Mouse (Mus musculus) kidney, embryonic 16.5 days (tissue): ENCODE data around the gene Ift88. TPM values are rescaled to one million over a fixed set of nuclear protein-coding genes. Genes with fewer than 3 reads are reported as not detected.

Source experiments
- ATAC-seq: fragments of 200-750 bp; cut with Nextera tagmentation; 2 replicates; pipeline ENCODE4 v1.8.0; 2017; ENCODE audit warnings: moderate TSS enrichment; ENCODE audit not compliant: low FRiP score, low TSS enrichment
- H3K27ac ChIP-seq: fragments of 300-500 bp; sonication (generic); 2 replicates; pipeline ENCODE4 v1.5.1; 2014; ENCODE audit warnings: low read length
- H3K27me3 ChIP-seq: fragments of 300-500 bp; sonication (generic); 2 replicates; pipeline ENCODE4 v1.6.1; 2014; ENCODE audit warnings: low read length, control low read depth, mixed read lengths; ENCODE audit not compliant: insufficient read depth
- H3K36me3 ChIP-seq: fragments of 300-500 bp; sonication (generic); 2 replicates; pipeline ENCODE4 v1.6.1; 2014; ENCODE audit warnings: low read length, control low read depth, mixed read lengths; ENCODE audit not compliant: insufficient read depth
- H3K4me1 ChIP-seq: fragments of 300-500 bp; sonication (generic); 2 replicates; pipeline ENCODE4 v1.6.1; 2014; ENCODE audit warnings: low read length, control low read depth, mixed read lengths; ENCODE audit not compliant: insufficient read depth
- H3K4me2 ChIP-seq: fragments of 300-500 bp; sonication (generic); replicated peaks from 2 replicates; pipeline ENCODE4 v1.6.1; 2014; ENCODE audit warnings: low read depth, low read length
- H3K4me3 ChIP-seq: fragments of 300-500 bp; sonication (generic); 2 replicates; pipeline ENCODE4 v1.5.1; 2014; ENCODE audit warnings: mild to moderate bottlenecking, low read length
- H3K9ac ChIP-seq: fragments of 300-500 bp; sonication (generic); replicated peaks from 2 replicates; pipeline ENCODE4 v1.6.1; 2014; ENCODE audit warnings: low read length
- H3K9me3 ChIP-seq: fragments of 300-500 bp; sonication (generic); 2 replicates; pipeline ENCODE4 v1.6.1; 2016; ENCODE audit warnings: low read length, control low read depth
- WGBS: fragments of 180-500 bp; shearing (Covaris S2); extraction: QIAGEN DNeasy Blood & Tissue Kit; methylation state at CpG from one replicate; pipeline ENCODE4 v1.1.7; 2014; 5-methylcytosine and 5-hydroxymethylcytosine counted together
- polyA plus RNA-seq: library from polyadenylated mRNA; unstranded; fragments of >200 nt; fragmentation: Nextera tagmentation; extraction: Ambion mirVana; gene quantifications from 2 replicates; pipeline ENCODE4 v1.2.1, GENCODE M21; 2015

The Ift88 gene
- polyA plus RNA-seq, 1 experiment from 2014 or later: 12.0 TPM

DNA sequence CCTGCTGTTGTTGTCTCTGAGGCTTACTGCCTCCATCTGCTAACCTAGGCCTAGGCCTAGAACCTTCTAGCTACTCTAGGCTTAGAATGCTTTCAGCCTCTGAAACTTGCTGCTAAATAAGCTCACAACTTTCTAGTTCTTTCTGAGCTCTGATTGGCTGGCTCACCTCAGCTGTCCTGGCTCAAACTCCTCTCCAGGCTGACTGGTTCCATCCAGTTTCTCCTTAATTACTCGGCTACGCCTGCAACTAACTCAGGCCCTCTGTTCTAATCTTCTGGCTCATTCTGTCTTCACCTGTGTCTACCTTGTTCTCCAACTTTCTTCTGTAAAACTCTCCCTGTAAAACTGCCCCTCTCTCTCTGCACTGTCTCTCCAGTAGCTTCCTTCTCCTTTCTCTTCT, 28.4 kb upstream of the Ift88 start:
- 0 out of 2 replicates have a peak overlapping the region, but pooled peaks have one; percentile 6 for H3K9ac ChIP-seq
- no peak overlapping the region for H3K4me3 ChIP-seq
- 70% methylated on average over 2 of the region's 2 CpGs for WGBS
- H3K36me3 ChIP-seq: no peaks in the 10 kb centered on the region
- H3K9me3 ChIP-seq: no peaks in the 10 kb centered on the region
- H3K27me3 ChIP-seq: no peaks in the 10 kb centered on the region
- 0 out of 2 replicates have a peak, but pooled peaks cover 4% of the 10 kb centered on the region for H3K4me1 ChIP-seq
- no peak overlapping the region for H3K27ac ChIP-seq
- ATAC-seq: no peak
- no peak overlapping the region for H3K4me2 ChIP-seq

DNA sequence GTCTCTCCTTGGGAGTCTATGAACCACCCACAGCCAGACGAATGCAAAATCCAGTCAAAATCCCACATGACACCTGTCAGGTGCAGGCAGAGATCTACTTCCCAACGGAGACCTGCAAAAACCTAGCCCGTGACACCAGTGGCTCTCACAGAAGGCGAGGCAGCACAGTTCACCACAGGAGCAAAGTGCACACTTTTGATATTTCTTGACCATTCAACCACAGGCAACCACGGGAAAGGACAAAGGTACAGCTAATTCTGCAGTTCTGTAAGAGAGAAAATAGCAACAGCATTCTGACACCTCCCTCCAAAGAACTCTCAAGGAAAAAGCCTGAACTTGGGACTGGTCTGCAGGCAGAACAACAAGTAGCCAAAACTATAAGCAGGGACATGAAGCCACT, 26.6 kb upstream of the Ift88 start:
- Histone ChIP-seq H3K9ac (no peak overlapping the region), H3K4me2 (no peak overlapping the region)
- no peak for ATAC-seq

DNA sequence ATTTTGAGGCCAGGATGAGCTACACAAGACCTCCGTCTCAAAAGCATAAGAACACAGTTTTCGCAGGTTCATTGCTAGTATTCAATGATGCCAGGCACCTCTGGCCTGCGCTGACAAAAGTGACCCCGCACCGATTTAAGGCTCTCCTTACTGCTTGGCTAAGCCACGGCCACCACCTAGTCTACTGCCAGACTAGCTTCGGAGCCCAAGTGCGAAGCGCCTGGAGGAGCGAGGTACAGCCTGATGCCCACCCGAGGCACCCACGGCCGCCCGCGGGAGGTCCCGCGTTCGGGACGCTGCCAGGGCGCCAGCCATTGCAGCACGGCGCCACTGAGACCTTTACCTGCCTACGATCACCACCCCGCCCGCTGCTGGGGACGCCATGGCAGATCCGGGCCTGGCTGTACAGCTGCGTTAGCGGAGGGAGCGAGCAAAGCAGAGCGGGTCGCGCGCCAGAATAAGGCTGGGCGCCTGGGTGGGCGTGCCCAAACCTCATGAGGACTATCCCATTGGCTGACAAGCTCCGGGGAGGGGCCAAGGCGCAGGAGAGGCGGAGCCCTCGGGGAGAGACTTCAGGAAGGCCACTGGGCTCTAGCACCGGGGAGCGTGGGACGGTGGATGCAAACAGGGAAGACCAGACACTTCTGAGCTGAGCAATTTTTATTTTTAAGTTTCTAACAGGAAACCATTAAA, 25.7 kb upstream of the Ift88 start, which contains the start of gene Cryl1:
Cryl1 (minus strand) TSS at position 465 of the 693 bp plus-strand sequence.
- Histone ChIP-seq H3K4me2 (peak within 1 kb of the TSS; percentile 90), H3K9me3 (no peaks in the 10 kb centered on the region), H3K27ac (peak within 1 kb of the TSS; percentile 84), H3K4me3 (peak within 1 kb of the TSS; percentile 70), H3K27me3 (no peaks in the 10 kb centered on the region), H3K4me1 (0 out of 2 replicates have a peak, but pooled peaks cover 4% of the 10 kb centered on the region), H3K9ac (peak within 1 kb of the TSS; percentile 91), H3K36me3 (no peaks in the 10 kb centered on the region)
- ATAC-seq: peak; percentile 100
- 2% methylated on average over 43 of the region's 43 CpGs for WGBS

More for the DNA sequence above, 26.6 kb upstream of the Ift88 start:
- no peaks in the 10 kb centered on the region for H3K36me3 ChIP-seq
- H3K9me3 ChIP-seq: no peaks in the 10 kb centered on the region
- 84% methylated on average over 5 of the region's 5 CpGs for WGBS
- H3K27ac ChIP-seq: no peak overlapping the region
- no peaks in the 10 kb centered on the region for H3K27me3 ChIP-seq
- H3K4me3 ChIP-seq: no peak overlapping the region
- H3K4me1 ChIP-seq: 0 out of 2 replicates have a peak, but pooled peaks cover 4% of the 10 kb centered on the region

DNA sequence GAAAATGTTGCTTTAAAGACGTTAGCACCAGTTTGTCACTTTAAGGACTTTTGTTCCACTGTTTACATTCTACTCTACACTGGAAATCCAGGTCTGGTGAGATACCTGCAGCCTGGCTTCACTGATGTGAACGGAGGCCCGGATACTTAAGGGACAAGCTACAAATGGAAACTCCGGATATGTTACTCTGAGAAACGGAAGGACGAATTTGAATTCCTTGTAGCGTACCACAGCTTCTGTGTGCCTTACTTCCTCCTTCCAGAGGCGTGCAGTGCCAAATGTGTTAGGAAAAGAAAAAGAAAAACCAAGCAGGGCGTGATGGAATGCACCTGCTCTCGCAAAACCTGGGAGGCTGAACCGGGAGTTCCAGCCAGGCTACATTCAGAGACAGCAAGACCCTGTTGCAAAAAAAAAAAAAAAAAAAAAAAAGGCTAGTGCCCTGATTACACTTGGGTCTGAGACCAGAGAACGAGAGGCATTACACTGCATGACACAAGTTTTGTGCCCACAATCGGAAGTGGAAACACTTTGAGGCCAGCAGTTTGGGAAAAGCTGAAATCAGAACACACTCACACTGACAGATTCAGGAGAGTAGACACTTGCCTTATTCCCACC, 24.9 kb upstream of the Ift88 start:
- H3K27ac ChIP-seq: peak overlapping the region; percentile 84
- no peaks in the 10 kb centered on the region for H3K9me3 ChIP-seq
- H3K4me2 ChIP-seq: peak overlapping the region; percentile 90
- H3K4me1 ChIP-seq: 0 out of 2 replicates have a peak, but pooled peaks cover 4% of the 10 kb centered on the region
- WGBS: 10% methylated on average over 13 of the region's 13 CpGs
- no peaks in the 10 kb centered on the region for H3K27me3 ChIP-seq
- no peaks in the 10 kb centered on the region for H3K36me3 ChIP-seq
- peak overlapping the region; percentile 91 for H3K9ac ChIP-seq
- H3K4me3 ChIP-seq: peak overlapping the region; percentile 70
- ATAC-seq: peak; percentile 55

DNA sequence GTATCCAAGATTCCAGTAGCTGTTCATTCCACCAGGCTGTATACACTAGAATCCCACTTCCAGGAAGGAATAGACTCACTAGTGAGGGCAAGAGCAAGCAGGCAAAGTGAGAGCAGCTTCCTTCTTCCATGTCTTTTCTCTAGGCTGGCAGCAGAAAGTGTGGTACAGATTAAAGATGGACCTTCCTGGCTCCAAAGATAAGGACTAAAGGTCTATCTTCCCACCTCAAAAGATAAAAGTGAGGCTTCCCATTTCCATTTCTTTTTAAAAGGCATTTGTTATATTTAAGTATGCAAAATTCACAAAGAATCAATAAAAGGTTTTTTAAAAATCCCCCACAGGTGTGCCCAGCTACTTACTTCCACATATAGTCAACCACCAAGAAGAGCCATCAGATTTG, 21.0 kb upstream of the Ift88 start:
- H3K9ac ChIP-seq: no peak overlapping the region

DNA sequence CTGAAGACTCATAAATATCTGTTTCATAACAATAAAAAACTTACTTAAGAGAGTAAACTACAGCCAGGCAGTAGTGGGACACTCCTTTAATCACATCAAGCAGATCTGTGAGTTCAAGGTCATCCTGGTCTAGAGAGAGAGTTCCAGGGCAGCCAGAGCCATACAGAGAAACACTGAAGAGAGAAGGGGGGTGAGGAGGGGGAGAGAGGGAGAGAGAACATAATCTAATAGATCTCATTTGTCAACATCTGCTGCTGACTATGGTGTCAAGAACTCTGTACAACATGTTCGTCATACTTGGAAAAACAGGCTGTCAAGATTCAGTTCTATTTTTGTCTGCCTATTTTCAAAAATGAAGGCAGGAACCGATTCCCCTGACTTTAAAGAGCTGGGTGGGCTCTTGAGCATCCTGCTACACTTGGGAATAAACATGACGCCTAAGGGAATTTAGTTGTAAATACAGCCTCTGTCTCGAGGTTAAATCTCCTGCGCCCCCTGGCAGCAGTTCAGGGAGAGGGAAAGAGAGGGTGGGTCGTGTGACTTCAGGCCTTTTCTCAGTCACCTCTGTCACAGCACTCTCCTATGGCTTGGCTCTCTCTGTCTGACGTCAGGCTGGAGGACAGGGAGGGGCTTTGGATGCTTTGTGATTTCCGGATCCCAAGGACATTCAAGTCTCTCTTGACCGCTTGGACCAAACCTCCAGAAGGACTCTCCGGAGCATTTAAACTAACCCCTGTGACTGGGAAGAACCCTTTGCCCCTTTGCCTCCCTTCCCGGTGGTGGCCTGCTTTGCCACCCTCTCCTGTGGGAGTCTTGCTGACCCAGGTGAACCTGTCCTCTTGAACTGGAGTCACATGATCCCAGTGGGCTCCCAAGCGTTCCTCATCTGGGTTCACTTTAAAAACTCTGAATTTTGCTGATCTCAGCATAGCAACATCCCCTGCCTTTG, 16.5 kb upstream of the Ift88 start:
- Histone ChIP-seq H3K9ac (peak overlapping the region; percentile 54), H3K27ac (no peak overlapping the region), H3K9me3 (no peaks in the 10 kb centered on the region), H3K4me3 (peak overlapping the region; percentile 24), H3K36me3 (no peaks in the 10 kb centered on the region), H3K27me3 (no peaks in the 10 kb centered on the region), H3K4me1 (peaks cover 9% of the 10 kb centered on the region; the same call in 1 of the 2 replicates), H3K4me2 (peak overlapping the region; percentile 44)
- WGBS: 6% methylated on average over 12 of the region's 12 CpGs
- peak; percentile 95 for ATAC-seq

More for the DNA sequence above, 21.0 kb upstream of the Ift88 start:
- no peak overlapping the region for H3K27ac ChIP-seq
- peaks cover 10% of the 10 kb centered on the region; the same call in 1 of the 2 replicates for H3K4me1 ChIP-seq
- H3K36me3 ChIP-seq: no peaks in the 10 kb centered on the region
- H3K9me3 ChIP-seq: no peaks in the 10 kb centered on the region
- ATAC-seq: no peak
- H3K4me3 ChIP-seq: no peak overlapping the region
- no peaks in the 10 kb centered on the region for H3K27me3 ChIP-seq
- no peak overlapping the region for H3K4me2 ChIP-seq

DNA sequence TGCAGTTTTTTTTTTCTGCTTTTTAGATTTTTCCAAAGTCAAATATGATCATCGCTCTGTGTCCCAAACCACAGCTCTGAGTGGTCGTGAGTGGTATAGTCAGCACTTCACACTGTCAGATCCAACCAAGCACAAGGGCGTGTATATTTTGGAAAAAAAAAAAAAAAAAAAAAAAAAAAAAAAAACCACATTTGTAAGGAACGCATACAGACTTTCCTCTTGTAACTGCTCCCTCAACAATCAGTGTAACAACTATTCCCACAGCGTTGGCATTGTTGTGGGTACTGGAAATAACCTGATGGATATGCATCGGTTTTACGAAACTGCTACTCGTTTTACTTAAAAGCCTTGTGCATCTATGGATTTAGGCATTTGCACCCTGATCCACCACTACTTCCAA, 15.8 kb upstream of the Ift88 start:
- H3K36me3 ChIP-seq: no peaks in the 10 kb centered on the region
- 84% methylated on average over 8 of the region's 8 CpGs for WGBS
- no peak overlapping the region for H3K4me3 ChIP-seq
- peaks cover 9% of the 10 kb centered on the region; the same call in 1 of the 2 replicates for H3K4me1 ChIP-seq
- no peaks in the 10 kb centered on the region for H3K9me3 ChIP-seq
- H3K4me2 ChIP-seq: no peak overlapping the region; the same call in 1 of the 2 replicates
- no peak overlapping the region for H3K27ac ChIP-seq
- no peak for ATAC-seq
- no peak overlapping the region for H3K9ac ChIP-seq
- H3K27me3 ChIP-seq: no peaks in the 10 kb centered on the region

DNA sequence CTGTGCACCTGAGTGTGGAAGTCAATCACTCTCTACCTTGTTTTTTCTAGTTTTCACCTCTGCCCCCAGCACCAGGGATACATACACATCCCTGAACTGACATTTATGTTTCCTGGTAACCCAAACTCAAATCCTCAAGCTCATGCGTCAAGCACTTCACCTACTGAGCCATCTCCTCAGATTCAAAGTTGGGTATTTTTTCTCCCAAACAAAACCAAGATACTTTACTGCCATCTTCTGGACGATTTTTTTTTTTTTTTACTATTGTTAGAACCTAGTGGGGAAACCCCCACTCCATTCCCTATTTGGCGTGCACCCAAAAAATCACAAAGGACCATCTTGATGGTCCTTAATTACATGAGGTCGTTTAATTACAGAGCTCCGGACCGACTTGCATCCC, 14.8 kb upstream of the Ift88 start:
- Histone ChIP-seq H3K36me3 (no peaks in the 10 kb centered on the region), H3K27me3 (no peaks in the 10 kb centered on the region), H3K9me3 (no peaks in the 10 kb centered on the region), H3K27ac (no peak overlapping the region), H3K4me1 (peaks cover 9% of the 10 kb centered on the region; the same call in 1 of the 2 replicates), H3K9ac (no peak overlapping the region), H3K4me2 (no peak overlapping the region), H3K4me3 (no peak overlapping the region)
- no peak for ATAC-seq
- WGBS: 12% methylated on average over 6 of the region's 6 CpGs

DNA sequence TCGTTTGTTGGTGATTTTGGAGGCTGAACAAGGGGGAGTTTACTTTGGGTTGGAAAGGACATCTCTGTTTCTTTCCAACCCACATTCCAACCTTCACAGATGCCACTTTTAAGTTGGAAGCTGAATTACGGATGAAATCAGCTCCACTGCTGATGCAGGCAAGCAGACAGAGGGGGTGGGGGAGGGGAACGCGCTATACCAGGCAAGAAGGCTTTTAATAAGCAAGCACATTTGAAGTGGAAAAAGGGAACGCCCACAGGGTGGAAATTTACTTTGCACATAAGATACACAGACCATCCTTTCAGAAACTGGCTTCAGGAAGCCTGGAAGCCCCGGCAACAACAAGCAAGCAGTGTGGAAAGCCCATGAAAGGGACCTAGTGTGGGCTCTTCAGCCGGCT, 11.7 kb upstream of the Ift88 start:
- ATAC-seq: no peak
- Histone ChIP-seq H3K4me2 (no peak overlapping the region), H3K4me1 (peaks cover 6% of the 10 kb centered on the region; the same call in 1 of the 2 replicates), H3K4me3 (no peak overlapping the region), H3K27ac (no peak overlapping the region), H3K9ac (no peak overlapping the region), H3K27me3 (no peaks in the 10 kb centered on the region), H3K9me3 (no peaks in the 10 kb centered on the region), H3K36me3 (no peaks in the 10 kb centered on the region)
- WGBS: 68% methylated on average over 7 of the region's 7 CpGs
